Mouse (Mus musculus) lung, embryonic 15.5 days (tissue): ENCODE data around the gene Sumo1. TPM values are rescaled to one million over a fixed set of nuclear protein-coding genes. Genes with fewer than 3 reads are reported as not detected.

Experiments used
- ATAC-seq: fragments of 200-750 bp; cut with Nextera tagmentation; 2 replicates; pipeline ENCODE4 v1.8.0; 2017; ENCODE audit warnings: moderate number of reproducible peaks, borderline replicate concordance; ENCODE audit not compliant: low FRiP score, low TSS enrichment; ENCODE audit errors: extremely low read depth
- H3K27ac ChIP-seq: fragments of 300-500 bp; sonication (generic); 2 replicates; pipeline ENCODE4 v1.5.1; 2015; ENCODE audit warnings: moderate library complexity, mild to moderate bottlenecking, inconsistent platforms
- H3K27me3 ChIP-seq: fragments of 300-500 bp; sonication (generic); 2 replicates; pipeline ENCODE4 v1.6.1; 2015; ENCODE audit warnings: inconsistent platforms
- H3K36me3 ChIP-seq: fragments of 300-500 bp; sonication (generic); 2 replicates; pipeline ENCODE4 v1.6.1; 2015; ENCODE audit warnings: inconsistent platforms
- H3K4me1 ChIP-seq: fragments of 300-500 bp; sonication (generic); 2 replicates; pipeline ENCODE4 v1.6.1; 2015; ENCODE audit warnings: inconsistent platforms
- H3K4me2 ChIP-seq: fragments of 300-500 bp; sonication (generic); 2 replicates; pipeline ENCODE4 v1.6.1; 2015; ENCODE audit warnings: inconsistent platforms, mild to moderate bottlenecking, moderate library complexity
- H3K4me3 ChIP-seq: fragments of 300-500 bp; sonication (generic); 2 replicates; pipeline ENCODE4 v1.5.1; 2015; ENCODE audit warnings: mild to moderate bottlenecking, inconsistent platforms
- H3K9ac ChIP-seq: fragments of 300-500 bp; sonication (generic); 2 replicates; pipeline ENCODE4 v1.6.1; 2015; ENCODE audit warnings: inconsistent platforms
- H3K9me3 ChIP-seq: fragments of 300-500 bp; sonication (generic); 2 replicates; pipeline ENCODE4 v1.6.1; 2016; ENCODE audit warnings: inconsistent platforms
- WGBS: fragments of 180-500 bp; shearing (Covaris S2); methylation state at CpG from one replicate; pipeline ENCODE4 v1.1.7; 2015; 5-methylcytosine and 5-hydroxymethylcytosine counted together
- polyA plus RNA-seq: library from polyadenylated mRNA; unstranded; fragments of >200 nt; fragmentation: Nextera tagmentation; extraction: Ambion mirVana; gene quantifications from 2 replicates; pipeline ENCODE4 v1.2.1, GENCODE M21; 2015

The Sumo1 gene
- polyA plus RNA-seq, 1 experiment from 2014 or later = 400 TPM

GRCm38 (mm10) chr1:59607071-59607470 lies 63.6 kb downstream of the Sumo1 start:
- no peak for ATAC-seq

DNA sequence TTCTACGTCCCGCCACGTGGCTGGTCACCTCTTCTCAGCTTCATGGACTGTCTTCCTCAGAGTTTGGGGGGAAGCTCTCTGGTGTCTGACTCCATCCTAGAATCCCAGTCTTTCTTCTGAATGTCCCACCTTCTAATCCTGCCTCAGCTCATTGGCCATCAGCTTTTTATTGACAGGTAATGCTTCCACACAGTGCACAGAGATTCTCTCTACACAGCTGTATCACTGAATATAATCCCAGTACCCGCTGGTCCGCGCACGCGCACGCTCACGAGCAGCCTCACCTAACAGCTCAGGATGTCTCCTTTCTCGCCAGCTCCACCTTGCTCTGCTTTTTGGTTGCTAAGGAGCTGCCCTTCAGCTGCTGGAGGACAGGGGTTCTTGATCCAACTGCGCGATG lies 64.2 kb downstream of the Sumo1 start:
- Histone ChIP-seq H3K4me1 (peaks cover 22% of the 10 kb centered on the region), H3K36me3 (no peaks in the 10 kb centered on the region), H3K9me3 (no peaks in the 10 kb centered on the region), H3K9ac (no peak overlapping the region), H3K27me3 (no peaks in the 10 kb centered on the region), H3K4me3 (no peak overlapping the region), H3K27ac (no peak overlapping the region), H3K4me2 (no peak overlapping the region)
- 79% methylated on average over 13 of the region's 13 CpGs for WGBS
- no peak for ATAC-seq

More at GRCm38 (mm10) chr1:59607071-59607470, 63.6 kb downstream of the Sumo1 start:
- WGBS = 49% methylated on average over 7 of the region's 7 CpGs
- H3K4me2 ChIP-seq = no peak overlapping the region
- peaks cover 22% of the 10 kb centered on the region for H3K4me1 ChIP-seq
- H3K36me3 ChIP-seq = no peaks in the 10 kb centered on the region
- H3K9ac ChIP-seq = no peak overlapping the region
- no peak overlapping the region for H3K27ac ChIP-seq
- no peaks in the 10 kb centered on the region for H3K9me3 ChIP-seq
- no peak overlapping the region for H3K4me3 ChIP-seq
- no peaks in the 10 kb centered on the region for H3K27me3 ChIP-seq

DNA sequence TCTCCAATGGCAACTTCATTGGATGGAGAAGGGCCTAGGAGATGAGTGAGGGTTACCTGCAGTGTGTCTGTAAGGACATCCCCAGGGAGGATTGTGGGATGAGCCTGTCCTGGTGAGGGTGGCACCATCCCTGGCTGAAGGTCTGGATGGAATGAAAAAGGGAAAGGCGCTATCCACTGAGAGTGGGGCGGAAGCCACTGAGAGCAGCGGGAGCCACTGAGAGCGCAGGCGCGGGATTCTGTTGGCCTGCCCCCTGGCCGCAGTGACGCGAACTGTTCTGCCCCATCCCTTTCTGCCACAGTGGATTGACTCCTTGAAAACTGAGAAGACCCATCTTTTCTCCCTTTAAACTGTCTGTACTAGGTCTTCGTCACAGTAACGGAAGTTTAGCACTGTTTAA lies 66.7 kb downstream of the Sumo1 start:
- 0 out of 2 replicates have a peak, but pooled peaks have one; percentile 32 for ATAC-seq
- no peaks in the 10 kb centered on the region for H3K9me3 ChIP-seq
- H3K4me3 ChIP-seq = no peak overlapping the region
- peak overlapping the region; percentile 2; the same call in 1 of the 2 replicates for H3K4me2 ChIP-seq
- no peak overlapping the region for H3K27ac ChIP-seq
- 23% methylated on average over 11 of the region's 11 CpGs for WGBS
- H3K9ac ChIP-seq = no peak overlapping the region
- H3K27me3 ChIP-seq = no peaks in the 10 kb centered on the region
- H3K4me1 ChIP-seq = peaks cover 22% of the 10 kb centered on the region
- H3K36me3 ChIP-seq = no peaks in the 10 kb centered on the region

GRCm38 (mm10) chr1:59603417-59603712 lies 67.3 kb downstream of the Sumo1 start:
- Histone ChIP-seq H3K4me3 (no peak overlapping the region), H3K9me3 (no peaks in the 10 kb centered on the region), H3K4me2 (no peak overlapping the region), H3K36me3 (no peaks in the 10 kb centered on the region), H3K9ac (no peak overlapping the region), H3K27ac (no peak overlapping the region), H3K4me1 (peaks cover 22% of the 10 kb centered on the region), H3K27me3 (no peaks in the 10 kb centered on the region)
- ATAC-seq = no peak
- WGBS = 92% methylated on average over 2 of the region's 2 CpGs

DNA sequence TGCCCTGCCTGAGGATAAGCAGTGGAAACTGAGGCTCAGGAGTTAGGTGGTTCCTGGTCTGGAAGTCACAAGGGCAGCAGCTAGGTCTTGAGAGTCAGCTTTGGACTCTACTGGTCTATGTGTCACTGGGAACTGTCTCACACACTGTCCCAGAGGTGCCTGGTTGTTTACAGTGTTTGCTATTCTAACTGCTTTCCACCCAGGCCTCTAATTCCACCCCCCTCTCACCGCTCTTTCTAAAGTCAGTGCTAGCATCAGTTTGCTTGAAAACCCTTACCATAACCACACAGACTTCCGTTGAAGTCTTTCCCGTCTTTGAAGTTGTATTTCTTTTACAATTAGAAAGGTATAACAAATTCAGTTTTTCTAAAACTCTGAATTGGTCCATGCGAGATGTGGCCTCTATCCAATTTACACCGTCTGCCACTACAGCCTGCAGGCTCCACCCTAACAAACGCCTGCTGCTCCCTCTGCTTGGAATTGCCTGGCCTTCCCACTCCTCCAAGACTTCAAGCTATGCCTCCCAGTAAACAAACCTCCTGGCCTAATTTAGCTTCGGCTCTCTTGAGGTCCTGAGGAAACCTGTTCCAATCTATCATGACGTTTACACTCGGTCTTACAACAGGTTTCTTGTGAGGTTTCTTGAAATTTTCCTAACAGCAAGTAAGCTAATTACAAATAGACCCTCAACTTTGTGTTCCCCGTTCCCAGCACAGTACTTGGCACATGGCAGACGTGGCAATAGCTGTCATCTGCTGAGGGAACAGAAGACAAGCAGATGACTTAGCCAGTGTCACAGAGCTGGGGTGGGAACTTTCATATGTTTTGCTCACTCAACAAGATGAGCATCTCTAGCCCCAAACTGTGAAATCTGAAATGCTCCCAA lies 67.9 kb downstream of the Sumo1 start:
- Histone ChIP-seq H3K36me3 (no peaks in the 10 kb centered on the region), H3K27me3 (no peaks in the 10 kb centered on the region), H3K9me3 (no peaks in the 10 kb centered on the region), H3K4me1 (peaks cover 22% of the 10 kb centered on the region), H3K9ac (no peak overlapping the region), H3K4me3 (no peak overlapping the region), H3K4me2 (no peak overlapping the region), H3K27ac (no peak overlapping the region)
- ATAC-seq = no peak
- 42% methylated on average over 11 of the region's 11 CpGs for WGBS

GRCm38 (mm10) chr1:59595609-59596008 lies 75.0 kb downstream of the Sumo1 start:
- H3K4me3 ChIP-seq = no peak overlapping the region
- no peak overlapping the region for H3K9ac ChIP-seq
- 48% methylated on average over 9 of the region's 9 CpGs for WGBS
- H3K4me1 ChIP-seq = peaks cover 30% of the 10 kb centered on the region
- peak overlapping the region; percentile 76; the same call in 1 of the 2 replicates for H3K27ac ChIP-seq
- no peaks in the 10 kb centered on the region for H3K9me3 ChIP-seq
- H3K4me2 ChIP-seq = no peak overlapping the region
- no peaks in the 10 kb centered on the region for H3K36me3 ChIP-seq
- ATAC-seq = no peak
- 0 out of 2 replicates have a peak, but pooled peaks cover 5% of the 10 kb centered on the region for H3K27me3 ChIP-seq

DNA sequence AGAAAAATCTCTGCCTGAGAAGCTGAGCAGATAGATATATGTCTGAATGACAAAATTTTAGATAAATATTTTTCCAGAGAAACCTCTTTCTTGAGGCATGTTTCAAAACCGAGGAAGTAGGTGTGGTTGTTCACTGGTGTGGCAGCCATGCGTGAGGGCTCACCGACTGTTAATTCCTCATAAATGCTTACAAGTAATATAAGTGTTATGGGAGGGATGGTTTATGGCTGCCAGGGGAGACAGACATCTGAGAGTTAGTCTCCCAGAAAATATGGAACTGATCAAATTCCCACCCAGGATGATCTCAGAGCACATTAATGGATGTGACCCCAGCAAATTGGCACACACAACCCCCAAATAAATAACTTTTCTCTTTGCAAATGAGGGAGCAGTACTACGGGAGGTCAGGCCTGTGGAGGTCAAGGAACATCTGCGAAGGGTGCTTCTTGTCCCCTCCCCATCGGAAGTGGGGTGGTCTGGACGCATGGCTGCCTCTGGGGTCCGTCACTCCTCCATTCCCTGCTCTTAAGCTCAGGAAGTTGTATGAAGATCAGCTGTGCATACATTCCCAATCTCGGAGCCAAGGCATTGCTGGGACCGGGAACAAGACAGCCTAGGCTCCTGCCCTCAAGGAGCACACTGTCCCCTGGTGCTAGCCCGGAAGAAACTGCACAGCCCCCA lies 75.9 kb downstream of the Sumo1 start:
- H3K4me1 ChIP-seq = peaks cover 36% of the 10 kb centered on the region
- H3K9ac ChIP-seq = no peak overlapping the region
- H3K27ac ChIP-seq = peak overlapping the region; percentile 76
- 43% methylated on average over 11 of the region's 11 CpGs for WGBS
- ATAC-seq = peak; percentile 81
- no peaks in the 10 kb centered on the region for H3K36me3 ChIP-seq
- no peak overlapping the region for H3K4me3 ChIP-seq
- 0 out of 2 replicates have a peak, but pooled peaks cover 5% of the 10 kb centered on the region for H3K27me3 ChIP-seq
- H3K9me3 ChIP-seq = no peaks in the 10 kb centered on the region
- H3K4me2 ChIP-seq = no peak overlapping the region

- no peak overlapping the region for H3K4me2 ChIP-seq
- no peaks in the 10 kb centered on the region for H3K36me3 ChIP-seq
- H3K27me3 ChIP-seq = 0 out of 2 replicates have a peak, but pooled peaks cover 5% of the 10 kb centered on the region
- WGBS = 54% methylated on average over 2 of the region's 2 CpGs
- no peak overlapping the region for H3K4me3 ChIP-seq
- peaks cover 36% of the 10 kb centered on the region for H3K4me1 ChIP-seq
- no peak overlapping the region for H3K9ac ChIP-seq
- peak overlapping the region; percentile 63 for H3K27ac ChIP-seq
- no peaks in the 10 kb centered on the region for H3K9me3 ChIP-seq
- ATAC-seq = no peak
Observed at GRCm38 (mm10) chr1:59593622-59594035, 77.0 kb downstream of the Sumo1 start.

- Histone ChIP-seq H3K27ac (peak overlapping the region; percentile 76), H3K9me3 (no peaks in the 10 kb centered on the region), H3K4me3 (no peak overlapping the region), H3K27me3 (0 out of 2 replicates have a peak, but pooled peaks cover 5% of the 10 kb centered on the region), H3K4me1 (peaks cover 36% of the 10 kb centered on the region), H3K36me3 (no peaks in the 10 kb centered on the region), H3K4me2 (peak overlapping the region; percentile 48), H3K9ac (no peak overlapping the region)
- 17% methylated on average over 12 of the region's 12 CpGs for WGBS
- ATAC-seq = peak; percentile 2; the same call in 1 of the 2 replicates
Observed at GRCm38 (mm10) chr1:59592876-59593275, 77.8 kb downstream of the Sumo1 start.

DNA sequence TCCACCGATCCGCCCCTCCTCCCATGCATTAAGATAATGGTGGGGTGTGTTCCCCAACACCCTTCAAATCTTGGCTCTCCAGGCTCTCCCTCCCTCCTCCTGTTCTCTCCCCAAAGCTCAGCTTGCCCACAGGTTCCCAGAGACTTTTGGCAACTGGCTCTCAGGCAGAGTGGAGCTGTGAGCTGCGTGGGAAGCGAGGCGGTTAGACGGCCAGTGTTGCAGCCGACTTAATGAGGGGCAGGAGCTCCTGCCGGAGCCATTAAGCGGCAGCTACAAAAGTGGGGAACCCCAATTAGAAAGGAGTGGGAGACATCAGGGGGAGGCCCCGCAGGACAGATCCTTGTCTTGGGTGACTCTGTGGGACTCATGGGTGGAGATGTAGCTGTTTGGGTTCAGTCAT lies 78.3 kb downstream of the Sumo1 start:
- H3K27me3 ChIP-seq = 0 out of 2 replicates have a peak, but pooled peaks cover 5% of the 10 kb centered on the region

DNA sequence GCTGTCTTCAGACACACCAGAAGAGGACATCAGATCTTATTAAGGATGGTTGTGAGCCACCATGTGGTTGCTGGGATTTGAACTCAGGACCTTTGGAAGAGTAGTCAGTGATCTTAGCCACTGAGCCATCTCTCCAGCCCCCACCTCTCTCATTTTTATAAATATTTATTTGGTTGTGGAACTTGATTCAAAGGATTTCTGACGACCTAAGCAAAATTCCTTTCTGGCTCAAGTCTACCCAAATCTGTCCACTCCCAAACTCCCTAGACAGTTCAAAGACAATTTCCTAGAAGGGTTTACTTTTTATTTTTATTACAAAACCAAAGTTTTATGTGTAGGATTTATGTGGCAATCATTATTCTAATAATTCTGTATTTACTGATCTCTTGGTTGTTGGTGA lies 81.4 kb downstream of the Sumo1 start:
- Histone ChIP-seq H3K9me3 (no peaks in the 10 kb centered on the region), H3K4me2 (no peak overlapping the region), H3K27ac (no peak overlapping the region), H3K4me1 (peaks cover 38% of the 10 kb centered on the region), H3K9ac (no peak overlapping the region), H3K36me3 (no peaks in the 10 kb centered on the region), H3K27me3 (0 out of 2 replicates have a peak, but pooled peaks cover 5% of the 10 kb centered on the region), H3K4me3 (no peak overlapping the region)
- 27% methylated on average over 1 of the region's 1 CpGs for WGBS
- no peak for ATAC-seq

More for the DNA sequence above, 78.3 kb downstream of the Sumo1 start:
- Histone ChIP-seq H3K9ac (no peak overlapping the region), H3K4me2 (peak overlapping the region; percentile 48), H3K9me3 (no peaks in the 10 kb centered on the region), H3K36me3 (no peaks in the 10 kb centered on the region), H3K4me3 (no peak overlapping the region), H3K27ac (peak overlapping the region; percentile 76), H3K4me1 (peaks cover 36% of the 10 kb centered on the region)
- WGBS = 18% methylated on average over 10 of the region's 10 CpGs
- no peak for ATAC-seq
